ENCODE assay signal across 7 mouse cellular contexts in genomic region chr16:44173966-44174530, GRCm38 (mm10). TPM values are rescaled to one million over a fixed set of nuclear protein-coding genes. Genes with fewer than 3 reads are reported as not detected.
DNase-seq lines count a peak whose midpoint lies in the region; ATAC-seq lines count a peak whose summit lies in the region.

No protein-coding gene starts in this region.

- peak overlapping the region; percentile 73 for H3K4me2 ChIP-seq in embryonic facial prominence, embryonic 15.5 days (replicated peaks)
- peak overlapping the region; percentile 40 for H3K4me2 ChIP-seq in limb, embryonic 11.5 days (ENCODE audit: low read depth, severe bottlenecking)
- H3K4me2 ChIP-seq in stomach, embryonic 16.5 days (ENCODE audit: low read depth, low read length), result peak overlapping the region; percentile 69

- peak overlapping the region; percentile 96 for H3K4me3 ChIP-seq in megakaryocyte, embryonic 14.5 days (replicated peaks)
- H3K4me3 ChIP-seq in embryonic facial prominence, embryonic 15.5 days (replicated peaks), result peak overlapping the region; percentile 82
- H3K4me3 ChIP-seq in limb, embryonic 11.5 days (ENCODE audit: low read depth, low read length), result peak overlapping the region; percentile 66
- peak overlapping the region; percentile 89 for H3K4me3 ChIP-seq in stomach, embryonic 16.5 days (replicated peaks; ENCODE audit: low read length)

- peak overlapping the region; percentile 88 for H3K9ac ChIP-seq in embryonic facial prominence, embryonic 15.5 days
- peak overlapping the region; percentile 81 for H3K9ac ChIP-seq in limb, embryonic 11.5 days (ENCODE audit: low read length)
- H3K9ac ChIP-seq in stomach, embryonic 16.5 days (ENCODE audit: low read length), result peak overlapping the region; percentile 99

- 20% methylated on average over 7 of the region's 7 CpGs for WGBS in embryonic facial prominence, embryonic 15.5 days
- WGBS in limb, embryonic 11.5 days, result 27% methylated on average over 7 of the region's 7 CpGs
- 11% methylated on average over 7 of the region's 7 CpGs for WGBS in stomach, embryonic 16.5 days

- no peak for ATAC-seq in megakaryocyte, adult 5-6 weeks (ENCODE audit: poor library complexity, severe bottlenecking)
- no peak for ATAC-seq in embryonic facial prominence, embryonic 15.5 days (ENCODE audit: insufficient number of reproducible peaks, low FRiP score, low TSS enrichment, low read depth)
- no peak for ATAC-seq in limb, embryonic 11.5 days (ENCODE audit: insufficient number of reproducible peaks, low FRiP score, low TSS enrichment, low read depth)
- ATAC-seq in stomach, embryonic 16.5 days (ENCODE audit: insufficient read depth, low FRiP score), result no peak
- ATAC-seq in CD4-positive, CD25-positive, alpha-beta regulatory T cell, adult 4 months, result no peak

- peaks cover 7% of the 10 kb centered on the region for H3K36me3 ChIP-seq in megakaryocyte, embryonic 14.5 days (replicated peaks; ENCODE audit: low read length)
- no peaks in the 10 kb centered on the region for H3K36me3 ChIP-seq in embryonic facial prominence, embryonic 15.5 days
- H3K36me3 ChIP-seq in limb, embryonic 11.5 days (ENCODE audit: control insufficient read depth, insufficient read depth, low read length), result no peaks in the 10 kb centered on the region
- no peaks in the 10 kb centered on the region for H3K36me3 ChIP-seq in stomach, embryonic 16.5 days (ENCODE audit: control insufficient read depth, insufficient read depth, low read length)

- no peaks in the 10 kb centered on the region for H3K9me3 ChIP-seq in megakaryocyte, embryonic 14.5 days
- no peaks in the 10 kb centered on the region for H3K9me3 ChIP-seq in embryonic facial prominence, embryonic 15.5 days (replicated peaks)
- H3K9me3 ChIP-seq in limb, embryonic 11.5 days (ENCODE audit: control insufficient read depth, low read length), result no peaks in the 10 kb centered on the region
- H3K9me3 ChIP-seq in stomach, embryonic 16.5 days (replicated peaks; ENCODE audit: control insufficient read depth, low read length), result no peaks in the 10 kb centered on the region

- no peak for DNase-seq in limb, embryonic 11.5 days (ENCODE audit: low spot score)
- DNase-seq in spleen, postnatal 36 days (ENCODE audit: low spot score in 2 of 2), result no peak

- H3K27me3 ChIP-seq in megakaryocyte, embryonic 14.5 days (replicated peaks), result no peaks in the 10 kb centered on the region
- no peaks in the 10 kb centered on the region for H3K27me3 ChIP-seq in embryonic facial prominence, embryonic 15.5 days
- H3K27me3 ChIP-seq in limb, embryonic 11.5 days (ENCODE audit: control insufficient read depth, insufficient read depth, low read length), result no peaks in the 10 kb centered on the region
- H3K27me3 ChIP-seq in stomach, embryonic 16.5 days (ENCODE audit: control insufficient read depth, insufficient read depth, low read length), result no peaks in the 10 kb centered on the region

- peak overlapping the region; percentile 93 for H3K27ac ChIP-seq in embryonic facial prominence, embryonic 15.5 days (replicated peaks)
- peak overlapping the region; percentile 81; the same call in 1 of the 2 replicates for H3K27ac ChIP-seq in limb, embryonic 11.5 days (replicated peaks; ENCODE audit: low read depth, low read length)
- peak overlapping the region; percentile 95 for H3K27ac ChIP-seq in stomach, embryonic 16.5 days (ENCODE audit: low read length)

- H3K4me1 ChIP-seq in megakaryocyte, embryonic 14.5 days, result peaks cover 29% of the 10 kb centered on the region
- 0 out of 2 replicates have a peak, but pooled peaks cover 7% of the 10 kb centered on the region for H3K4me1 ChIP-seq in embryonic facial prominence, embryonic 15.5 days
- peaks cover 3% of the 10 kb centered on the region; the same call in 1 of the 2 replicates for H3K4me1 ChIP-seq in limb, embryonic 11.5 days (ENCODE audit: control insufficient read depth, insufficient read depth, low read length)
- H3K4me1 ChIP-seq in stomach, embryonic 16.5 days (ENCODE audit: control insufficient read depth, insufficient read depth, low read length), result peaks cover 16% of the 10 kb centered on the region

RNA-seq across cellular contexts. Expression of gene Usf3, which starts 1.0 kb away (rescaled TPM):
- polyA plus RNA-seq in megakaryocyte, embryonic 14.5 days (2012; ENCODE audit: insufficient read depth, low replicate concordance), result 0.88 and 0.89 TPM in 2 replicates
- total RNA-seq in megakaryocyte, adult 5-6 weeks (2015), result 36.9 and 41.7 TPM in 2 replicates
- 13.9 and 17.6 TPM in 2 replicates for total RNA-seq in megakaryocyte, adult 5-6 weeks (2017)
- polyA plus RNA-seq in embryonic facial prominence, embryonic 15.5 days (2015; fragmentation: Nextera tagmentation; extraction: Ambion mirVana), result 2.3 and 2.7 TPM in 2 replicates
- 5.1 and 5.7 TPM in 2 replicates for polyA plus RNA-seq in limb, embryonic 11.5 days (2014; fragmentation: Nextera tagmentation; extraction: Ambion mirVana)
- 2.7 and 3.3 TPM in 2 replicates for polyA plus RNA-seq in stomach, embryonic 16.5 days (2015; fragmentation: Nextera tagmentation; extraction: Ambion mirVana)
- 1 to 10 TPM; 3.9 to 5.2 TPM for polyA plus RNA-seq in CD4-positive, CD25-positive, alpha-beta regulatory T cell, adult 4 months (2017; shearing (Covaris generic))

RNA-seq across cellular contexts. Expression of gene Naa50, which starts 34.4 kb away (rescaled TPM):
- polyA plus RNA-seq in megakaryocyte, embryonic 14.5 days (2012; ENCODE audit: insufficient read depth, low replicate concordance), result 1.1 and 6.5 TPM in 2 replicates
- 66.0 and 77.7 TPM in 2 replicates for total RNA-seq in megakaryocyte, adult 5-6 weeks (2015)
- 49.4 and 59.2 TPM in 2 replicates for total RNA-seq in megakaryocyte, adult 5-6 weeks (2017)
- polyA plus RNA-seq in embryonic facial prominence, embryonic 15.5 days (2015; fragmentation: Nextera tagmentation; extraction: Ambion mirVana), result 99.0 and 108 TPM in 2 replicates
- polyA plus RNA-seq in limb, embryonic 11.5 days (2014; fragmentation: Nextera tagmentation; extraction: Ambion mirVana), result 88.1 and 97.9 TPM in 2 replicates
- 87.4 and 107 TPM in 2 replicates for polyA plus RNA-seq in stomach, embryonic 16.5 days (2015; fragmentation: Nextera tagmentation; extraction: Ambion mirVana)
- polyA plus RNA-seq in CD4-positive, CD25-positive, alpha-beta regulatory T cell, adult 4 months (2017; shearing (Covaris generic)), result 10 to 100 TPM; 22.0 to 22.1 TPM

RNA-seq across cellular contexts. Expression of gene Atp6v1a, which starts 34.5 kb away (rescaled TPM):
- 0.77 and 3.0 TPM in 2 replicates for polyA plus RNA-seq in megakaryocyte, embryonic 14.5 days (2012; ENCODE audit: insufficient read depth, low replicate concordance)
- 84.2 and 92.1 TPM in 2 replicates for total RNA-seq in megakaryocyte, adult 5-6 weeks (2015)
- 111 and 131 TPM in 2 replicates for total RNA-seq in megakaryocyte, adult 5-6 weeks (2017)
- polyA plus RNA-seq in embryonic facial prominence, embryonic 15.5 days (2015; fragmentation: Nextera tagmentation; extraction: Ambion mirVana), result 57.8 and 58.1 TPM in 2 replicates
- 52.3 and 52.5 TPM in 2 replicates for polyA plus RNA-seq in limb, embryonic 11.5 days (2014; fragmentation: Nextera tagmentation; extraction: Ambion mirVana)
- polyA plus RNA-seq in stomach, embryonic 16.5 days (2015; fragmentation: Nextera tagmentation; extraction: Ambion mirVana), result 67.7 and 82.7 TPM in 2 replicates
- 10 to 100 TPM; 33.4 to 41.1 TPM for polyA plus RNA-seq in CD4-positive, CD25-positive, alpha-beta regulatory T cell, adult 4 months (2017; shearing (Covaris generic))
